Mouse (Mus musculus): ENCODE data around the gene 2010111I01Rik.
"Not testable (repeated sequence)": the region's sequence is repeated elsewhere in the genome, so short reads cannot be mapped to it uniquely, and the experiment has no call there.

2010111I01Rik gene

GRCm38 (mm10) chr13:63339946-63340345 is 375.3 kb downstream of the 2010111I01Rik start:
- DNase-seq (ENCODE audit: low read depth) = no peak

DNA sequence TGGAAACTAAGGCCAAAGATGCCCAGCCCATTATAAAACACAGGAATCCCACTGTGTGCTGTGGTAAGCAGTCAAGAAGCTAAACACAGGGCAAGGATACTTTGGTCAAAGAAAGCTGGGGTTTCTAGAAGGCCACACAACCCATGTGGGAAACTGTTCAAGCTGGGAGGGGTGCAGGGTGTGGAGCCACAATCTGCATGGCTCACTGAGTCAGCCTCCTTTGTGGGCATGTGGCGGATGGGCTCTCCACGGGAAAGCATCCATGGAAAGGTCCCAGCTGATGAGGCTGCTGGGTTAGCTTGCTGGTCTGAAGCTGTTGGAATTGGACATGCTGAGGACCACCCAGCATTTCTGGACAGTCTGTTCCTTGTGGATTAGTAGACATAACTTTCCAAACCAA is 378.1 kb downstream of the 2010111I01Rik start:
- no peak for DNase-seq (ENCODE audit: low read depth)

GRCm38 (mm10) chr13:63344481-63344880 is 379.8 kb downstream of the 2010111I01Rik start:
- no peak for DNase-seq (ENCODE audit: low read depth)

- DNase-seq (ENCODE audit: low read depth) = no peak
Measured at GRCm38 (mm10) chr13:63345476-63346225, 381.0 kb downstream of the 2010111I01Rik start.

- DNase-seq (ENCODE audit: low read depth) = no peak
Measured at GRCm38 (mm10) chr13:63347639-63348038, 382.9 kb downstream of the 2010111I01Rik start.

DNA sequence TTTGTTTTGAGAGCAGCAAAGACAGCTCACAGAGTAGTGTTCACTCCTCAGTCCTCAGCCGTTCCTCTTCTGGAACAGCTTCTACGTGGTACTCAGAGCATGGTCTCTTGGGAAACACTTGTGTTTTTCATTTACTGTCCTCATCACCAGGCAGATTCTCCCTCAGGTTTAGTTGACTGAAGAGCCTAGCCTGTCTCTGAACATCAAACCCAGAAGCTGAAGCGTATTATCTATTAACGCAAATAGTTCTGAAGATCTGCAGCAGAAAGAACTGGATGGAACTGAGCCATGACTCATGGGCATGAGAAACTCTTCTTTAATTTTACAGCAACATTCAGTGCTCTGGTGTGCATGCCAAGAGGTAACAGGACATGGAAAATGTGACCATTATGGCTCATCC is 385.4 kb downstream of the 2010111I01Rik start:
- DNase-seq (ENCODE audit: low read depth) = no peak

- DNase-seq (ENCODE audit: low read depth) = not testable (repeated sequence)
Measured at GRCm38 (mm10) chr13:63353312-63353711, 388.6 kb downstream of the 2010111I01Rik start.

DNA sequence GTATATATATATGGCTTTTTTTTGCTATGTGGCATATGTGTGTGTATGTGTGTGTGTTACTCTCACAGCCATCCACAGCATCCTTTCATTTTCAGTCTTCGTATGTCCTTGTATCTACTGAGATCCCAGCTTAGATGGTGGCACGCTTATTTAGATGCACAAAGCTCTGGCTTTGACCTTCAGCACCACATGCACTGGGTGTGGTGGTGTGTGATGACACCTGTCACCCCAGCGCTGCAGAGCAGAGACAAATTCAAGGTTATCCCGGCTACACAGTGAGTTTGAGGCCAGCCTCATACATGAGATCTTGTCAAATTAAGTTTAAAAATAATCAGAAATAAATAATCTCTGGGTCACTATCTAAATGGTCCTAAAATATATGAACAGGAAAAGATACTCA is 391.4 kb downstream of the 2010111I01Rik start:
- no peak for DNase-seq (ENCODE audit: low read depth)

- peak; percentile 62 for DNase-seq (ENCODE audit: low read depth)
Measured at GRCm38 (mm10) chr13:63356558-63356957, 391.9 kb downstream of the 2010111I01Rik start.

DNA sequence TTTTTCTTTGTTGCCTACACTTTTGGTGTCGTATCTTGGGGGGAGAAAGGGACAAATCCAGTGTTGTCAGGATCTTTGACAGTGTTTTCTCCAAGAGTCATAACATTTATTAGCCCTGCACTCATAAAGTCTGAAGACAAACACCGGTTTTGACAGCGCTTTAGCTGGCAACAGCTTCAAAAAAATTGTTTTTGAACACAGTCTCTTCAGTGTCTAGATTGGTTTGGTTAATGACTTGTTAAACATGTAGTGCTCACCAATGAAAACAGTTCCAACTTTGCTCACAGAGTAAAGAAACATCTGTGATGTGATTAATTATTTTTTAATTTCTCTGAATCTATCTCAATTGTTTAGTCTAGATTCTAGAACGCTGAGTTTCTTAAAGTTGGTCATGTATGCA is 394.7 kb downstream of the 2010111I01Rik start:
- DNase-seq (ENCODE audit: low read depth) = no peak

DNA sequence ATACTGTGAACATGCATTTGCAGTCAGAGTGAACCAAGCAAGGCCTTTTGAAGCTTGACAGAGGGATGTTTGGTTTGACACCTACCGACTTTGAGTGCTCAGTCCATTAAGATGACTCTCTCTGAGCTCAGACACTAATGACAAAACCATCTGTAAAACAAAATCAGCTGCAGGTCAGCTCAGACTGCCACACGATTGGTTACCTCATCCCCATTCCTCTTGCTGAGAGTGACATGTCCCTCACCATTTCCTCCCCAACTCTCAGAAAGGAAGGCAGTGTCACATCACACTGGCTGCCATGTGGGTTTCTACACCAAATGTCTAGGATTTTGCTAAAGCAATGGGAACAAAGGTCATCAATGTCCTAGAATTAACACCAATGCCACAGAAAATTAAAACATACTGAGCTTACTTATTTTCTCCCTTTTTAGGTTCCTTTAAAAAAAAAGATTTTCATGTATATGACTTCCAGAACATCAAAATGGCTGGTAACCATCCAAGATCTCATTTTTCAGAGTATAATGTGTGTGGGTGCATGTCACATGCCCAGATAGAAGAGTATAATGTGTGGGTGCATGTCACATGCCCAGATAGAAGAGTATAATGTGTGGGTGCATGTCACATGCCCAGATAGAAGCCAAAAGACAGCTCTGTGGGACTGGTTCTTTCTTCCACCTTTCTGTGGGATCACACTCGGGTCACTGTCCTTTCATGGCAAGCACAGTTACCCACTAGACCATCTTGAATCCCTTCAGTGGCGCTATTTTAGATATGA is 395.6 kb downstream of the 2010111I01Rik start:
- DNase-seq (ENCODE audit: low read depth) = no peak

GRCm38 (mm10) chr13:63361755-63362154 is 397.1 kb downstream of the 2010111I01Rik start:
- no peak for DNase-seq (ENCODE audit: low read depth)

- DNase-seq (ENCODE audit: low read depth) = no peak
Measured at GRCm38 (mm10) chr13:63373460-63374166, 408.9 kb downstream of the 2010111I01Rik start.

All from c-Kit-positive CD71-positive TER-119-negative erythroid progenitor cells, embryonic 14.5 days (primary cell).